8 mouse cellular contexts compared by ENCODE assay signal in genomic region chr16:17928627-17929104, GRCm38 (mm10). TPM values are rescaled to one million over a fixed set of nuclear protein-coding genes. Genes with fewer than 3 reads are reported as not detected.
DNase-seq lines count a peak whose midpoint lies in the region; ATAC-seq and TF ChIP-seq lines count a peak whose summit lies in the region.

No protein-coding gene starts in this region.

- no peak for DNase-seq in cerebellum, adult 11 months
- DNase-seq in gastrocnemius, postnatal 36 days, result peak; percentile 39 to 42
- peak; percentile 84 for DNase-seq in intestine, embryonic 14.5 days (ENCODE audit: low spot score)
- peak; percentile 83 for DNase-seq in limb, embryonic 11.5 days (ENCODE audit: low spot score)
- peak; percentile 62 to 72 for DNase-seq in spleen, adult 18-20 months

- 1% methylated on average over 9 of the region's 9 CpGs for WGBS in intestine, embryonic 14.5 days
- WGBS in limb, embryonic 11.5 days, result under 1% methylated on average over 9 of the region's 9 CpGs
- 0% methylated on average over 9 of the region's 9 CpGs for WGBS in midbrain, embryonic 12.5 days

- peak overlapping the region; percentile 78 for H3K27ac ChIP-seq in cortical plate, adult 2 months (ENCODE audit: insufficient read depth, low read length)
- H3K27ac ChIP-seq in intestine, embryonic 14.5 days (ENCODE audit: low read depth), result peak overlapping the region; percentile 85
- H3K27ac ChIP-seq in limb, embryonic 11.5 days (replicated peaks; ENCODE audit: low read depth, low read length), result peak overlapping the region; percentile 62; the same call in 1 of the 2 replicates
- peak overlapping the region; percentile 88 for H3K27ac ChIP-seq in midbrain, embryonic 12.5 days (replicated peaks)

- peak; percentile 37; the same call in 1 of the 2 replicates for ATAC-seq in cerebellum, adult (ENCODE audit: insufficient number of reproducible peaks, low FRiP score, low TSS enrichment)
- peak; percentile 63 for ATAC-seq in intestine, embryonic 14.5 days (replicated peaks; ENCODE audit: low FRiP score, low TSS enrichment, low read depth)
- ATAC-seq in limb, embryonic 11.5 days (ENCODE audit: insufficient number of reproducible peaks, low FRiP score, low TSS enrichment, low read depth), result peak; percentile 49
- peak; percentile 50 for ATAC-seq in midbrain, embryonic 12.5 days (ENCODE audit: low FRiP score, low read depth)

- intact Hi-C loops in gastrocnemius, postnatal 36 days (cut with DNase I), result no loop called here

- no peaks in the 10 kb centered on the region for H3K27me3 ChIP-seq in intestine, embryonic 14.5 days (replicated peaks; ENCODE audit: control insufficient read depth, insufficient read depth, low read length)
- no peaks in the 10 kb centered on the region for H3K27me3 ChIP-seq in limb, embryonic 11.5 days (ENCODE audit: control insufficient read depth, insufficient read depth, low read length)
- peaks cover 37% of the 10 kb centered on the region for H3K27me3 ChIP-seq in midbrain, embryonic 12.5 days

- no peak for TF ChIP-seq POLR2A in cortical plate, adult 2 months (IDR thresholded peaks at IDR 0.05; ENCODE audit: extremely low read depth, insufficient read depth, low read length)

- peak; percentile 46 for TF ChIP-seq CTCF in cortical plate, adult 2 months (IDR thresholded peaks at IDR 0.05; ENCODE audit: extremely low read depth, insufficient read depth, low read length)

- H3K4me1 ChIP-seq in cortical plate, adult 2 months (ENCODE audit: control insufficient read depth, insufficient read depth, low read length), result peaks cover 2% of the 10 kb centered on the region; the same call in 1 of the 2 replicates
- H3K4me1 ChIP-seq in intestine, embryonic 14.5 days (replicated peaks; ENCODE audit: control insufficient read depth, insufficient read depth, low read length), result peaks cover 6% of the 10 kb centered on the region; the same call in 1 of the 2 replicates
- H3K4me1 ChIP-seq in limb, embryonic 11.5 days (ENCODE audit: control insufficient read depth, insufficient read depth, low read length), result peaks cover 7% of the 10 kb centered on the region
- peaks cover 31% of the 10 kb centered on the region for H3K4me1 ChIP-seq in midbrain, embryonic 12.5 days

- peak overlapping the region; percentile 97 for H3K4me2 ChIP-seq in intestine, embryonic 14.5 days (ENCODE audit: low read length)
- H3K4me2 ChIP-seq in limb, embryonic 11.5 days (ENCODE audit: low read depth, severe bottlenecking), result peak overlapping the region; percentile 95
- H3K4me2 ChIP-seq in midbrain, embryonic 12.5 days (replicated peaks), result peak overlapping the region; percentile 90

- H3K36me3 ChIP-seq in intestine, embryonic 14.5 days (ENCODE audit: control insufficient read depth, insufficient read depth, low read length), result peaks cover 15% of the 10 kb centered on the region; the same call in 1 of the 2 replicates
- H3K36me3 ChIP-seq in limb, embryonic 11.5 days (ENCODE audit: control insufficient read depth, insufficient read depth, low read length), result peaks cover 2% of the 10 kb centered on the region; the same call in 1 of the 2 replicates
- peaks cover 23% of the 10 kb centered on the region for H3K36me3 ChIP-seq in midbrain, embryonic 12.5 days

- H3K9ac ChIP-seq in intestine, embryonic 14.5 days (ENCODE audit: low read length), result peak overlapping the region; percentile 75
- peak overlapping the region; percentile 70 for H3K9ac ChIP-seq in limb, embryonic 11.5 days (ENCODE audit: low read length)
- H3K9ac ChIP-seq in midbrain, embryonic 12.5 days (replicated peaks), result peak overlapping the region; percentile 87

- H3K4me3 ChIP-seq in cortical plate, adult 2 months (ENCODE audit: insufficient read depth, low read length), result peak overlapping the region; percentile 99; the same call in 1 of the 2 replicates
- peak overlapping the region; percentile 66 for H3K4me3 ChIP-seq in intestine, embryonic 14.5 days (ENCODE audit: low read depth, low read length)
- H3K4me3 ChIP-seq in limb, embryonic 11.5 days (ENCODE audit: low read depth, low read length), result peak overlapping the region; percentile 85
- H3K4me3 ChIP-seq in midbrain, embryonic 12.5 days, result peak overlapping the region; percentile 87

- H3K9me3 ChIP-seq in intestine, embryonic 14.5 days (ENCODE audit: control insufficient read depth, low read length), result no peaks in the 10 kb centered on the region
- H3K9me3 ChIP-seq in limb, embryonic 11.5 days (ENCODE audit: control insufficient read depth, low read length), result no peaks in the 10 kb centered on the region
- H3K9me3 ChIP-seq in midbrain, embryonic 12.5 days, result no peaks in the 10 kb centered on the region

RNA-seq across cellular contexts. Expression of gene Slc25a1, which starts 0.6 kb away (rescaled TPM):
- polyA plus RNA-seq in cortical plate, adult 2 months (2012; rRNA removed), result 56.5 and 62.5 TPM in 2 replicates
- total RNA-seq in gastrocnemius, postnatal 36 days (2021), result 1 to 10 TPM; 2.7 to 5.5 TPM
- 130 and 142 TPM in 2 replicates for polyA plus RNA-seq in intestine, embryonic 14.5 days (2014; fragmentation: Nextera tagmentation; extraction: Ambion mirVana)
- 74.4 and 74.5 TPM in 2 replicates for polyA plus RNA-seq in limb, embryonic 11.5 days (2014; fragmentation: Nextera tagmentation; extraction: Ambion mirVana)
- 120 and 132 TPM in 2 replicates for polyA plus RNA-seq in midbrain, embryonic 12.5 days (2016; fragmentation: Nextera tagmentation; extraction: Ambion mirVana)

RNA-seq across cellular contexts. Expression of gene Gsc2, which starts 13.8 kb away (rescaled TPM):
- polyA plus RNA-seq in cortical plate, adult 2 months (2012; rRNA removed), result not detected in 2 replicates
- not detected for total RNA-seq in gastrocnemius, postnatal 36 days (2021)
- polyA plus RNA-seq in intestine, embryonic 14.5 days (2014; fragmentation: Nextera tagmentation; extraction: Ambion mirVana), result not detected in 2 replicates
- not detected in 2 replicates for polyA plus RNA-seq in limb, embryonic 11.5 days (2014; fragmentation: Nextera tagmentation; extraction: Ambion mirVana)
- polyA plus RNA-seq in midbrain, embryonic 12.5 days (2016; fragmentation: Nextera tagmentation; extraction: Ambion mirVana), result 0.26 and 0.52 TPM in 2 replicates

RNA-seq across cellular contexts. Expression of gene Ess2, which starts 17.5 kb away (rescaled TPM):
- 39.7 and 46.3 TPM in 2 replicates for polyA plus RNA-seq in cortical plate, adult 2 months (2012; rRNA removed)
- total RNA-seq in gastrocnemius, postnatal 36 days (2021), result 1 to 10 TPM; 5.2 to 7.2 TPM
- 29.4 and 42.8 TPM in 2 replicates for polyA plus RNA-seq in intestine, embryonic 14.5 days (2014; fragmentation: Nextera tagmentation; extraction: Ambion mirVana)
- 42.2 and 50.2 TPM in 2 replicates for polyA plus RNA-seq in limb, embryonic 11.5 days (2014; fragmentation: Nextera tagmentation; extraction: Ambion mirVana)
- 56.7 and 61.6 TPM in 2 replicates for polyA plus RNA-seq in midbrain, embryonic 12.5 days (2016; fragmentation: Nextera tagmentation; extraction: Ambion mirVana)

RNA-seq across cellular contexts. Expression of gene Tssk2, which starts 30.2 kb away (rescaled TPM):
- not detected in 2 replicates for polyA plus RNA-seq in cortical plate, adult 2 months (2012; rRNA removed)
- total RNA-seq in gastrocnemius, postnatal 36 days (2021), result not detected
- polyA plus RNA-seq in intestine, embryonic 14.5 days (2014; fragmentation: Nextera tagmentation; extraction: Ambion mirVana), result not detected in 2 replicates
- not detected in 2 replicates for polyA plus RNA-seq in limb, embryonic 11.5 days (2014; fragmentation: Nextera tagmentation; extraction: Ambion mirVana)
- polyA plus RNA-seq in midbrain, embryonic 12.5 days (2016; fragmentation: Nextera tagmentation; extraction: Ambion mirVana), result not detected in 2 replicates

RNA-seq across cellular contexts. Expression of gene Dgcr2, which starts 30.3 kb away (rescaled TPM):
- polyA plus RNA-seq in cortical plate, adult 2 months (2012; rRNA removed), result 81.0 and 83.6 TPM in 2 replicates
- 10 to 100 TPM; 21.0 to 25.8 TPM for total RNA-seq in gastrocnemius, postnatal 36 days (2021)
- 82.5 and 83.3 TPM in 2 replicates for polyA plus RNA-seq in intestine, embryonic 14.5 days (2014; fragmentation: Nextera tagmentation; extraction: Ambion mirVana)
- polyA plus RNA-seq in limb, embryonic 11.5 days (2014; fragmentation: Nextera tagmentation; extraction: Ambion mirVana), result 92.5 and 94.0 TPM in 2 replicates
- polyA plus RNA-seq in midbrain, embryonic 12.5 days (2016; fragmentation: Nextera tagmentation; extraction: Ambion mirVana), result 105 and 108 TPM in 2 replicates
